Mouse (Mus musculus) heart, adult 2 months (tissue): Measurements from ENCODE around the gene Prim1. TPM values are rescaled to one million over a fixed set of nuclear protein-coding genes. Genes with fewer than 3 reads are reported as not detected.

Experiments used
- DNase-seq, 2 experiments: peaks; one replicate each; pipeline ENCODE4 v3.0.0; 2021
- H3K27ac ChIP-seq: fragments of 200-600 bp; 2 replicates; pipeline ENCODE4 v1.8.1; 2022
- H3K27me3 ChIP-seq: fragments of 200-500 bp; 2 replicates; pipeline ENCODE4 v1.6.1; 2012; ENCODE audit warnings: mild to moderate bottlenecking, low read length, inconsistent platforms, mixed read lengths; ENCODE audit not compliant: control insufficient read depth, insufficient read depth
- H3K36me3 ChIP-seq: fragments of 200-500 bp; 2 replicates; pipeline ENCODE4 v1.6.1; 2012; ENCODE audit warnings: low read length, inconsistent platforms; ENCODE audit not compliant: control insufficient read depth, insufficient read depth
- H3K4me1 ChIP-seq: fragments of 200-500 bp; 2 replicates; pipeline ENCODE4 v1.6.1; 2011; ENCODE audit warnings: low read length; ENCODE audit not compliant: control insufficient read depth, insufficient read depth
- H3K4me3 ChIP-seq: fragments of 200-600 bp; 2 replicates; pipeline ENCODE4 v1.8.1; 2022
- H3K79me2 ChIP-seq: fragments of 200-500 bp; replicated peaks from 2 replicates; pipeline ENCODE4 v1.6.1; 2012; ENCODE audit warnings: mild to moderate bottlenecking, inconsistent platforms, low read length, moderate library complexity, mixed read lengths; ENCODE audit not compliant: control insufficient read depth, insufficient read depth
- H3K9ac ChIP-seq: fragments of 200-500 bp; 2 replicates; pipeline ENCODE4 v1.6.1; 2012; ENCODE audit warnings: low read depth, mild to moderate bottlenecking, control low read depth, inconsistent platforms, low read length, mixed read lengths
- CTCF ChIP-seq: fragments of 200-600 bp; IDR thresholded peaks from 2 replicates; pipeline ENCODE4 v1.8.1; 2022; ENCODE audit warnings: antibody characterized with exemption, mild to moderate bottlenecking, moderate library complexity
- EP300 ChIP-seq: fragments of 200-500 bp; IDR thresholded peaks from 2 replicates; pipeline ENCODE4 v1.6.1; 2011; ENCODE audit warnings: low read depth, low read length, control low read depth; ENCODE audit not compliant: insufficient read depth
- POLR2A ChIP-seq: fragments of 200-500 bp; IDR thresholded peaks from 2 replicates; pipeline ENCODE4 v1.6.1; 2011; ENCODE audit warnings: mild to moderate bottlenecking, low read depth, low read length, control low read depth; ENCODE audit not compliant: insufficient read depth
- WGBS: fragments of 180-500 bp; shearing (Covaris S2); methylation state at CpG from one replicate; pipeline ENCODE4 v1.1.7; 2018; 5-methylcytosine and 5-hydroxymethylcytosine counted together
- intact Hi-C: fragments of 180-260 bp; cut with DNase I; formaldehyde crosslinking; loops from one replicate; pipeline ENCODE4 v1.15.1; 2025
- polyA plus RNA-seq: library from polyadenylated mRNA; depleted of rRNA; stranded (reverse); fragments of >200 nt; gene quantifications from 2 replicates; pipeline ENCODE4 v1.2.3, GENCODE M21; 2012
- total RNA-seq, 2 experiments: library from RNA; stranded (reverse); gene quantifications; 2 replicates each; pipeline ENCODE4 v1.2.3; 2021

Prim1 gene
- total and polyA plus RNA-seq, 3 experiments: 1.2 to 1.7 (median 1.7) TPM

- Histone ChIP-seq H3K27me3 (no peaks in the 10 kb centered on the region), H3K9ac (no peak overlapping the region), H3K36me3 (peaks cover 44% of the 10 kb centered on the region), H3K27ac (no peak overlapping the region), H3K4me1 (peaks cover 14% of the 10 kb centered on the region), H3K79me2 (peaks cover 13% of the 10 kb centered on the region), H3K4me3 (no peak overlapping the region)
- DNase-seq: no peak
- TF ChIP-seq EP300 (no peak), CTCF (peak; percentile 11; the same call in 1 of the 2 replicates), POLR2A (no peak)
- 44% methylated on average over 3 of the region's 3 CpGs for WGBS
- intact Hi-C loops: no loop called here
Measured at GRCm38 (mm10) chr10:128039858-128040257, 24.9 kb downstream of the Prim1 start.

GRCm38 (mm10) chr10:128040293-128040692, 25.3 kb downstream of the Prim1 start:
- Histone ChIP-seq H3K27me3 (no peaks in the 10 kb centered on the region), H3K4me3 (no peak overlapping the region), H3K27ac (no peak overlapping the region), H3K79me2 (peaks cover 13% of the 10 kb centered on the region), H3K9ac (no peak overlapping the region), H3K36me3 (peaks cover 48% of the 10 kb centered on the region), H3K4me1 (peaks cover 16% of the 10 kb centered on the region)
- intact Hi-C loops: no loop called here
- DNase-seq: no peak
- WGBS: 74% methylated on average over 5 of the region's 5 CpGs
- no peak for TF ChIP-seq POLR2A
- TF ChIP-seq CTCF: no peak
- no peak for TF ChIP-seq EP300

- Histone ChIP-seq H3K36me3 (peaks cover 56% of the 10 kb centered on the region), H3K4me3 (no peak overlapping the region), H3K9ac (no peak overlapping the region), H3K79me2 (peaks cover 12% of the 10 kb centered on the region), H3K27ac (no peak overlapping the region), H3K27me3 (no peaks in the 10 kb centered on the region), H3K4me1 (peaks cover 16% of the 10 kb centered on the region)
- DNase-seq: no peak
- intact Hi-C loops: no loop called here
- TF ChIP-seq CTCF (no peak), EP300 (no peak), POLR2A (no peak)
- 66% methylated on average over 4 of the region's 4 CpGs for WGBS
Measured at GRCm38 (mm10) chr10:128041636-128042035, 26.7 kb downstream of the Prim1 start.

GRCm38 (mm10) chr10:128042466-128042865, 27.5 kb downstream of the Prim1 start:
- intact Hi-C loops: no loop called here
- Histone ChIP-seq H3K4me1 (peaks cover 16% of the 10 kb centered on the region), H3K9ac (no peak overlapping the region), H3K36me3 (peaks cover 49% of the 10 kb centered on the region), H3K27ac (no peak overlapping the region), H3K27me3 (no peaks in the 10 kb centered on the region), H3K4me3 (no peak overlapping the region), H3K79me2 (peaks cover 12% of the 10 kb centered on the region)
- WGBS: 88% methylated on average over 3 of the region's 3 CpGs
- DNase-seq: no peak
- no peak for TF ChIP-seq EP300
- TF ChIP-seq POLR2A: no peak
- no peak for TF ChIP-seq CTCF

GRCm38 (mm10) chr10:128043041-128043835, 28.3 kb downstream of the Prim1 start:
- Histone ChIP-seq H3K4me3 (no peak overlapping the region), H3K27ac (no peak overlapping the region), H3K79me2 (peaks cover 10% of the 10 kb centered on the region), H3K36me3 (peaks cover 44% of the 10 kb centered on the region), H3K4me1 (peaks cover 12% of the 10 kb centered on the region), H3K9ac (no peak overlapping the region; the same call in 1 of the 2 replicates), H3K27me3 (no peaks in the 10 kb centered on the region)
- DNase-seq: peak in 1 of 2 experiments; percentile 28
- no peak for TF ChIP-seq EP300
- TF ChIP-seq POLR2A: no peak
- no peak for TF ChIP-seq CTCF
- 48% methylated on average over 3 of the region's 3 CpGs for WGBS
- intact Hi-C loops: no loop called here

- H3K79me2 ChIP-seq: no peaks in the 10 kb centered on the region
- no peak for DNase-seq
- WGBS: 93% methylated on average over 8 of the region's 8 CpGs
- H3K27ac ChIP-seq: no peak overlapping the region
- peaks cover 5% of the 10 kb centered on the region for H3K4me1 ChIP-seq
- no peak overlapping the region for H3K4me3 ChIP-seq
- TF ChIP-seq EP300 (no peak), CTCF (no peak), POLR2A (no peak)
- intact Hi-C loops: no loop called here
- H3K9ac ChIP-seq: no peak overlapping the region
- no peaks in the 10 kb centered on the region for H3K27me3 ChIP-seq
- H3K36me3 ChIP-seq: peaks cover 25% of the 10 kb centered on the region
Measured at GRCm38 (mm10) chr10:128048157-128048556, 33.2 kb downstream of the Prim1 start.
